Mouse (Mus musculus) thymus, postnatal 36 days (tissue): ENCODE data around the gene S100a4.
A peak's percentile ranks its signal among the peaks of the same experiment; 100 is the strongest.

Experiments used
- DNase-seq, 2 experiments: peaks; one replicate each; pipeline ENCODE4 v3.0.0; 2022; ENCODE audit warnings: mixed read lengths in 2 of 2

The S100a4 gene

GRCm38 (mm10) chr3:90627366-90627765, 23.8 kb downstream of the S100a4 start:
- no peak for DNase-seq

GRCm38 (mm10) chr3:90627807-90628206, 24.2 kb downstream of the S100a4 start:
- peak; percentile 17 to 25 for DNase-seq

GRCm38 (mm10) chr3:90629298-90629697, 25.7 kb downstream of the S100a4 start:
- DNase-seq = no peak

GRCm38 (mm10) chr3:90631984-90632383, 28.4 kb downstream of the S100a4 start:
- no peak for DNase-seq

GRCm38 (mm10) chr3:90638511-90639275, 35.1 kb downstream of the S100a4 start:
- no peak for DNase-seq

- DNase-seq = peak; percentile 64 to 65
These were observed 36.1 kb downstream of the S100a4 start for GRCm38 (mm10) chr3:90639511-90640154.

GRCm38 (mm10) chr3:90640981-90641380, 37.4 kb downstream of the S100a4 start:
- no peak for DNase-seq

- DNase-seq = peak; percentile 58 to 62
These were observed 40.6 kb downstream of the S100a4 start for GRCm38 (mm10) chr3:90644220-90644619.

- no peak for DNase-seq
These were observed 43.7 kb downstream of the S100a4 start for GRCm38 (mm10) chr3:90647291-90647690.

- DNase-seq = no peak
These were observed 45.4 kb downstream of the S100a4 start for GRCm38 (mm10) chr3:90648981-90649380.

GRCm38 (mm10) chr3:90649832-90650231, 46.3 kb downstream of the S100a4 start:
- no peak for DNase-seq

GRCm38 (mm10) chr3:90652878-90653508, 49.4 kb downstream of the S100a4 start:
- DNase-seq = peak; percentile 38 to 61

GRCm38 (mm10) chr3:90653717-90654116, 50.1 kb downstream of the S100a4 start, which contains the start of gene S100a7a:
Gene S100a7a (plus strand): TSS chr3:90654017.
- no peak for DNase-seq
